Mouse (Mus musculus) cerebellum, postnatal 10 days (tissue): ENCODE measurements around the gene Pate2.
A peak's percentile ranks its signal among the peaks of the same experiment; 100 is the strongest.
"Not testable (repeated sequence)": the region's sequence is repeated elsewhere in the genome, so short reads cannot be mapped to it uniquely, and the experiment has no call there.

Source experiments
- DNase-seq, 2 experiments: peaks; one replicate each; pipeline ENCODE4 v3.0.0; 2021; ENCODE audit warnings: mixed read lengths in 2 of 2

The Pate2 gene

DNA sequence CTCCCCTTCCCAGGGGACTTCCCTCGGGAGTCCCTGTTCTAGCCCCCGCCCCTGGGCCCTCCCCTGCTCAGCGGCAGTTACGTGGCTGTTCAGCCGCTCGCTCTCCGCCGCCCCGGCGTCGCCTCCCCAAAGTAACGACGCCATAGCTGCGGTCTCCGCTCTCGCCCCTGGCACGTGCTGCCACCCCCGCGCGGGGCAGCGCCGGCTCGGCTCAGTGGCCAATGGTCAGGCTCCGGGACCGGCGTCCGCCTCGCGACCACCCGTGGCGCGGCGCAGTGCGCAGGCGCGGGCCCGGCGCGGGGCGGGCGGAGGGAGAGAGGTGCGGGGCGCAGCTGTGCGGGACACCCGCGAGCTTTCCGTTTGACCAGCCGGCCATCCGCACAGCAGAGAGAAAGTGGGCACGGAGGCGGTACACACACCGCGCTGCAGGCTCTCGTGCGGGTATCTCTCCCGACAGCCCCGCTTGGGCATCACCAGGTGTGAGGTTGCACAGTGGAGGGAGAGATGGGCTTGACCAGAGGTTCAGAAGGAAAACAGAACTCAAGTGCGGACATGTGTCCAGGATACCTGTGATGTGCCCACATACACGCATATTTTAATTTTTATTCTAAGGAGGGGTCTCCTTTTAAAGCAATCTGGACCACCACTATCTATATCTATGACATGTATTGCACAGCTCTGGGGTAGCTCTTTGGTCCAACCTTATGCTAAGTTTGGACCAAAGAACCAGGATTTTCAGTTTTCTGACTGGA is 11.7 kb upstream of the Pate2 start, which contains the start of the genes Ddx25 and Pus3:
Gene Ddx25, minus strand, starts transcription at position 272 of the 752 bp plus-strand sequence.
Gene Pus3, plus strand, starts transcription at position 339 of the 752 bp plus-strand sequence.
- DNase-seq = peak; percentile 92 to 93

DNA sequence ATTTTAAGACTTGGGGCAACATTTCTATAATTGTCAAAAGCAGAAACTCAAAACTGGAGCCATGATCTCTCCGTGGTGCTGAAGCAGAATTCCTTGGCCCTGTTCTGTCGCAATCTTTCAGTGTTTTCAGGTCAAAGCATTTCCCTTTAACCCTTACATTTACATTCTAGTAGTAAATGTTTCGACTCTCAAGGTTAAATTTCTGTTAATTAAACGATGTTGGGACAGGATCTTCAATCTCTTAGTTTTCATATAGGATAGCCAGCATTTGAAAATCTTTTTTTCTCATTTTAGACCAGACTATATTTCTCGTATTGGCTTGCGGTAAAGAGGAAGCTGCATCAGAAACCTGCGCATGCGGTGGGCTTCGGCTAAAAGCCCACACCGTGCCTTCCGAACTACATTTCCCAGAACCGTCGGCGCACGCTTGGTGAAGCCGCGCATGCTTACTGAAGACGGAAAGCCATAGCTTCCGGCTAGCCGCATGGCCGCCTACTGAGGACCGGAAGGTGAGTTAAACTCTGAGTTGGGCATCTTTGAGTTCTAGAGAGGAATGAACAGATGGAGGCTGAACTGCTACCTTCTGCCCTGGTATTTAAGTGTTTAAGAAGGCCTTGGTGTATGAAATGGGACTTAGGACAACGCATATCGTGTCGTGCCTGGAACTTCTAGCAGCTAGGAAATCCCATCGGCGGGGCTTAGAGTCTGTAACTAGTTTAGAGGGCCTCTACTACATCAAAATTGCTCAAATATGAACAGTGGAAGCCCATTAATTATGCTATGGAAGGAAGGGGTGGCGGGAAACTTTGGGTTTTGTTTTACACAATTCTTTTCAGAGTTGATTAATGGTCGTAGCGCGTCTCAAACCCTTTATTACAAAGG is 10.8 kb upstream of the Pate2 start:
- peak; percentile 94 to 95 for DNase-seq

DNA sequence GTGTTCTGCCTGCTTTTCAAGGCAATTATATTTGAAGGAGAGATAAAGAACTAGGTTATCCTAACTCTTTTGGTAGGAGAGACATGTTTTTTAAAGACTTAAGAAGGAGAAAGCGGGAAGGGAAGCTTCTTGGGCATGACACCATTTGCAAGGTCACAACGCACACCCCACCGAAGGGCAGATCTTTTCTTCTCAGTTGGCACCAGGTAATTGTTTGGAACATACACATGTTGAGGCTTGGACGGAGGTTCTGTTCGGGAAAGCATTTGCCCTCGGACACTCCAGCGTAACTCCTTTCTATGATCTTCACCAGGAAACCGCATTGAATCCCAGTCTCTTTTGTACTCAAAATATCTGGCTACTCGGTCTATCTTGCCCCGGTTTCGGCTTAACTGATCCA is 9.0 kb upstream of the Pate2 start:
- DNase-seq = no peak

GRCm38 (mm10) chr9:35561583-35561982 is 8.5 kb upstream of the Pate2 start:
- no peak for DNase-seq

DNA sequence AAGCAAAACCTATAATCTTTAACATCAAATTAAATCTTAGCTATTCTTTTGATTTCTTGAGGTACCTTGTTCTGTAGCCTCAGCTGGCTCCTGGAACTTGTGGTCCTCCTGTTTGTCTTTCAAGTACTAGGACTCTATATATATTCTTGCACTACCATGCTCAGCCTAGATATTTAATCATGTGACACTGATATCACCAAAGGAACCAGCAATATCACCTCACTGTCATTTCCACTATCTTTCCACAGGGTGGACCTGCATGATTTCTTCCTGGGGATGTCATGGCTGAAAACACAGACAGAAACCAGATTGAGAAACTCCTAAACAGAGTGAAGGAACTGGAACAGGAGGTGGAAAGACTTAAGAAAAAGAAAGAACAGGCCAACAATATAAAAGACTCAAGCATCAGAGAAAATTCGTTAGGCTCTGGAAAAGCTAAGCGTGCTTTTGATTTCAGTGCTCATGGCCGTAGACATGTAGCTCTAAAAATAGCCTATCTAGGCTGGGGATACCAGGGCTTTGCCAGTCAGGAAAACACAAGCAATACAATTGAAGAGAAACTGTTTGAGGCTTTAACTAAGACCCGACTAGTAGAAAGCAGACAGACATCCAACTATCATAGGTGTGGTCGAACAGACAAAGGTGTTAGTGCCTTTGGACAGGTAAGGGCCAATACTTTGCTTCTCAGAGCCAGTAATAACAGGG is 5.4 kb upstream of the Pate2 start:
- no peak for DNase-seq

- no peak for DNase-seq
Measured at GRCm38 (mm10) chr9:35567995-35568394, 2.1 kb upstream of the Pate2 start.

GRCm38 (mm10) chr9:35570663-35571062 is 579 bp downstream of the Pate2 start:
- no peak for DNase-seq

DNA sequence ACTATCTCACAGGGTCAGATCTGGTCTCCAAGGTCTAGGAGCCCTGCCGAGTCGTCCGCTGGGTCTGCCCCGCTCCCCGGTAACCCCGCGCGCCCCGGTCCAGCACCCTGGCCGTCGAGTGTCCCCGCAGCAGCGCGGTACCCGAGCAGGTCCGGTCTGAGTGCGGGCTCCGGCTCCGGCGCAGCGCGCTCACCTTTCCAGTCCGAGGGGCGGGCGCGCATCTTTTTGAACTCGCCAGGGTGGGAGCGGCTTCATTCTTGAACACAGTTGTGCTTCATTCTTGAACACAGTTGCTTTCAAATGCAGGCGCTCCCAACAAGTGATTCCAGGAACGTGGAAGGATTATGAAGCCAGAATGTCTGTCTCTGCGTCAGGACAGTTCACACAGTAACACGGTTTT is 4.3 kb downstream of the Pate2 start:
- DNase-seq = peak in 1 of 2 experiments; percentile 12

DNA sequence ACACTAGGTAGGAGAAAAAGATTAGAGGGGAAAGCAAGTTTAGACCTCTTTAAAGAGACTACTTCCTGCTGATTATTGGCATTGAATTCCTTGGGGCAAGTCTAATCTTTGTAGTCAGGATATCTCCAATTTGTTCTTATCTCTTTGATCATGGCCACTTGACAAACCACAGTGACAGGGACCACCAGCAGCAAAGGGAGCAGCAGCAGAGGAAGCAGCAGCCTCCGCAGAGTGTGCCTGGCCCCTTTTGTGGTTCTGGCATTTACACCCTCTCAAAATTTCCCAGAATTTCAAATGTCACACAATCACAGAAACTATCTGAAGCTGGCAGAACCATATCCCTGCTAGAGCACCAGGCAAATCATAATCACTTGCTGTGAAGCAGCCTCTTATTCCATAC is 17.6 kb downstream of the Pate2 start:
- no peak for DNase-seq

- peak; percentile 17 to 23 for DNase-seq
Measured at GRCm38 (mm10) chr9:35592903-35593302, 22.8 kb downstream of the Pate2 start.

- no peak for DNase-seq
Measured at GRCm38 (mm10) chr9:35607647-35608405, 37.7 kb downstream of the Pate2 start.

GRCm38 (mm10) chr9:35611841-35612240 is 41.8 kb downstream of the Pate2 start, which contains the start of gene Pate4:
Gene Pate4 (minus strand): TSS chr9:35611941.
- DNase-seq = no peak

DNA sequence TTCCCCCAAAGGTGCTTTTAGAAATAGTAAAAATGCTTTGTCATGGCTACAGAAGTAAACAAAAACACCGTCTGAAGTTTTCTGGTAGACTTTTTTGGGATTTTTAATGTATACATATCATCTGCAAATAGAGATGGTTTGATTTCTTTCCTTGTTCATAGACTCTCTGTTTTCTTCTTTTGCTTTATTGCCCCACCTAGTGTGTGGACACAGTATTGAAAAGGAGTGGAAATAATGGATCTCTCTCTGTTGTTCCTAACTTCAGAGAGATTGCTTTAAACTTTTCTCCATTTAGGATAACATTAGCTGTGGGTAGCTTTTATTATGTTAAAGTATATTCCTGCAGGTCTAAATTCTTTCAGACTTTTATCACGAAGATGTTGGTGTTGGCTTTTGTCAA is 43.9 kb downstream of the Pate2 start:
- peak in 1 of 2 experiments; percentile 4 for DNase-seq

DNA sequence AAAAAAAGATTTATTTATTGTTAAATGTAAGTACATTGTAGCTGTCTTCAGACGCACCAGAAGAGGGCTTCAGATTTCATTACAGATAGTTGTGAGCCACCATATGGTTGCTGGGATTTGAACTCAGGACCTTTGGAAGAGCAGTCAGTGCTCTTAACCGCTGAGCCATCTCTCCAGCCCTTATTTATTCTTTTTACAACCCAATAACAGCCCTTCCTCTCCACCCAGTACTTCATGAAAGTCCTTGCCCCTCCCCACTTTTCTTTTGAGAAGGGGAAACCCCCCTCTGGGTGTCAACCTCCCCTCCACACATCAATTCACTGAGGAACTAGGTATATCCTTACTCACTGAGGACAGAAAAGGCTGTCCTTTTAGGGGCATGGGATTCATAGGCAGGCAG is 46.7 kb downstream of the Pate2 start:
- DNase-seq = not testable (repeated sequence)

DNA sequence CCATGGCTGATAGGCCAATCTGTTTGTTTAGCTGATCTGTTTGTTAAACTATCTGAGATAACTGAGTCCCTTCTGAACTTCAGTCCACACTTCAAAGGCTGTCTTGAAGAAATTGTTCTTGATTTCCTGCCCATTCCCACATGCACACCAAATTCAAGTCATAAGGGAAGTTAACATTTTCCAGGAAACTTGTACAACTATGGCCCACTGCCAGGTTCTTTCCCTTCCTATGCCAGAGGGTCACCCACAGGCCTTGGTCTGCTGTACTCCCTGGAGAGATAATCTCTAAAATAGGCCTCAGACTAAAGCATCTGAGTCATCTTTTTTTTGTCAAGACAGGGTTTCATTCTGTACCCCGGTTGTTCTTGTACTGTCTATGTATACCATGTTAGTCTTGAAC is 62.9 kb downstream of the Pate2 start:
- DNase-seq = peak in 1 of 2 experiments; percentile 2

GRCm38 (mm10) chr9:35648102-35648501 is 78.0 kb downstream of the Pate2 start, which contains the start of gene Pate3:
Gene Pate3 (minus strand): TSS chr9:35648202.
- DNase-seq = no peak

GRCm38 (mm10) chr9:35673557-35673956 is 103.5 kb downstream of the Pate2 start:
- no peak for DNase-seq

GRCm38 (mm10) chr9:35687013-35687412 is 116.9 kb downstream of the Pate2 start, which contains the start of gene Pate1:
Gene Pate1 (minus strand): TSS chr9:35687390.
- DNase-seq = no peak

GRCm38 (mm10) chr9:35691924-35692323 is 121.8 kb downstream of the Pate2 start:
- DNase-seq = no peak

GRCm38 (mm10) chr9:35707265-35707664 is 137.2 kb downstream of the Pate2 start:
- DNase-seq = peak in 1 of 2 experiments; percentile 13
